In the genomic region with DNA sequence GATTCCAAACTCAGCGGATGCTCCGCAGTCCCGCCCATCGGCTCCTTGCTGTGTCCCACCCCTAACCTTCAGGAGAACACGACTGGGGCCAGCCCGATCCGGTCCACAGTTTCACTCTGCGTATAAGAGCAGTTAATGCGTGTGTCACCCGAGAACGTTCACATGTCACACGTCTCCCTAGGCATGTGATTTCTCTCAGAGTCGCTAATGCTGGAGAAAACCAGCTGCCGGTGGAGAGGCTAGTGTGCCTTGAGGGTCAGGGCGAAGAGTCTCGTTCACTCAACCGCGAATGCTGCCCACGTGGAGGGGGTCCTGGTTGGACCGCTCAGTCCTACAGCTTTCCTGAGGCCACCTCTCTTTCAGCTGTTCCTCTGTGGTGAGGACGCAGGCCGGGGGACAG, we compare ENCODE assay signal across 8 mouse cellular contexts. TPM values are rescaled to one million over a fixed set of nuclear protein-coding genes. Genes with fewer than 3 reads are reported as not detected.
A peak's percentile ranks its signal among the peaks of the same experiment; 100 is the strongest.
DNase-seq lines count a peak whose midpoint lies in the region; ATAC-seq lines count a peak whose summit lies in the region.

No protein-coding gene starts in this region.

- no peak overlapping the region for H3K9ac ChIP-seq in intestine, embryonic 15.5 days
- peak overlapping the region; percentile 57 for H3K9ac ChIP-seq in lung, embryonic 16.5 days (ENCODE audit: low read length)

- peak overlapping the region; percentile 49 for H3K4me3 ChIP-seq in brown adipose tissue, adult 24 weeks (ENCODE audit: insufficient read depth, low read depth, low read length)
- no peak overlapping the region for H3K4me3 ChIP-seq in intestine, embryonic 15.5 days (replicated peaks)
- H3K4me3 ChIP-seq in lung, embryonic 16.5 days (ENCODE audit: low read length), result peak overlapping the region; percentile 9; the same call in 1 of the 2 replicates

- peaks cover 51% of the 10 kb centered on the region for H3K4me1 ChIP-seq in brown adipose tissue, adult 24 weeks (ENCODE audit: control insufficient read depth, insufficient read depth, insufficient read length, low read length)
- H3K4me1 ChIP-seq in intestine, embryonic 15.5 days (replicated peaks), result peaks cover 23% of the 10 kb centered on the region
- peaks cover 27% of the 10 kb centered on the region for H3K4me1 ChIP-seq in lung, embryonic 16.5 days (replicated peaks; ENCODE audit: control insufficient read depth, insufficient read depth, low read length)

- no peaks in the 10 kb centered on the region for H3K36me3 ChIP-seq in intestine, embryonic 15.5 days
- no peaks in the 10 kb centered on the region for H3K36me3 ChIP-seq in lung, embryonic 16.5 days (ENCODE audit: control insufficient read depth, insufficient read depth, low read length)

- H3K27me3 ChIP-seq in intestine, embryonic 15.5 days (replicated peaks), result 0 out of 2 replicates have a peak, but pooled peaks cover 2% of the 10 kb centered on the region
- H3K27me3 ChIP-seq in lung, embryonic 16.5 days (ENCODE audit: control insufficient read depth, insufficient read depth, low read depth, low read length), result no peaks in the 10 kb centered on the region

- DNase-seq in gastrocnemius, postnatal 10 days, result peak; percentile 40
- DNase-seq in T-cell, adult 2 months (ENCODE audit: low spot score), result no peak
- DNase-seq in Muller cell, postnatal 12 days (ENCODE audit: inconsistent ontology term), result no peak
- no peak for DNase-seq in adrenal gland, postnatal 25 days

- no peaks in the 10 kb centered on the region for H3K9me3 ChIP-seq in intestine, embryonic 15.5 days
- no peaks in the 10 kb centered on the region for H3K9me3 ChIP-seq in lung, embryonic 16.5 days (ENCODE audit: control insufficient read depth, low read length)

- peak; percentile 57 for ATAC-seq in intestine, embryonic 15.5 days
- ATAC-seq in lung, embryonic 16.5 days (ENCODE audit: low read depth), result peak; percentile 66
- no peak for ATAC-seq in granulocyte monocyte progenitor cell, adult 5-6 weeks (replicated peaks; ENCODE audit: poor library complexity, severe bottlenecking)

- H3K4me2 ChIP-seq in intestine, embryonic 15.5 days (replicated peaks), result peak overlapping the region; percentile 47
- H3K4me2 ChIP-seq in lung, embryonic 16.5 days (ENCODE audit: low read depth, low read length), result peak overlapping the region; percentile 41

- WGBS in intestine, embryonic 15.5 days, result 10% methylated on average over 22 of the region's 22 CpGs
- 5% methylated on average over 22 of the region's 22 CpGs for WGBS in lung, embryonic 16.5 days

- peak overlapping the region; percentile 100 for H3K27ac ChIP-seq in brown adipose tissue, adult 24 weeks (replicated peaks; ENCODE audit: low read depth, low read length)
- peak overlapping the region; percentile 14; the same call in 1 of the 2 replicates for H3K27ac ChIP-seq in intestine, embryonic 15.5 days
- H3K27ac ChIP-seq in lung, embryonic 16.5 days (ENCODE audit: low read length), result peak overlapping the region; percentile 61

RNA-seq across cellular contexts. Expression of a gene that starts 23.1 kb away (rescaled TPM):
- polyA plus RNA-seq in brown adipose tissue, adult 24 weeks (2012; ENCODE audit: insufficient read depth, insufficient read length, missing spikeins), result 35.4 and 37.4 TPM in 2 replicates
- 10 to 100 TPM; 91.6 to 93.4 TPM for total RNA-seq in gastrocnemius, postnatal 10 days (2021)
- polyA plus RNA-seq in intestine, embryonic 15.5 days (2015; fragmentation: Nextera tagmentation; extraction: Ambion mirVana), result 30.4 and 30.7 TPM in 2 replicates
- 74.5 and 76.5 TPM in 2 replicates for polyA plus RNA-seq in lung, embryonic 16.5 days (2015; fragmentation: Nextera tagmentation; extraction: Ambion mirVana)
- 10.8 and 13.3 TPM in 2 replicates for total RNA-seq in granulocyte monocyte progenitor cell, adult 5-6 weeks (2014; fragmentation: Nextera tagmentation)
- total RNA-seq in granulocyte monocyte progenitor cell, adult 5-6 weeks (2017), result 9.8 and 12.8 TPM in 2 replicates
- total RNA-seq in adrenal gland, postnatal 25 days (2021), result 157 and 195 TPM in 2 replicates

Comparison
In these comparisons a context has a peak if more than half of its experiments do, and no peak if none do; other contexts are left out.
1. H3K27ac ChIP-seq: peak in every context shown above with its lines; median percentile 100 in brown adipose tissue, adult 24 weeks; 61 in lung, embryonic 16.5 days; 14 in intestine, embryonic 15.5 days.
2. RNA of a gene that starts 23.1 kb away (total RNA-seq): 157 to 195 TPM in adrenal gland, postnatal 25 days and 91.6 to 93.4 TPM in gastrocnemius, postnatal 10 days; 9.8 to 13.3 TPM in granulocyte monocyte progenitor cell, adult 5-6 weeks; every median in the first group is over 4 times any median in the second.